Mouse (Mus musculus) neural tube, embryonic 15.5 days (tissue): ENCODE measurements around the gene Ugt1a2. TPM values are rescaled to one million over a fixed set of nuclear protein-coding genes. Genes with fewer than 3 reads are reported as not detected.

Experiments
- ATAC-seq: fragments of 200-750 bp; cut with Nextera tagmentation; 2 replicates; pipeline ENCODE4 v1.8.0; 2017; ENCODE audit warnings: mild to moderate bottlenecking, moderate TSS enrichment, moderate library complexity; ENCODE audit not compliant: low FRiP score
- H3K27ac ChIP-seq: fragments of 300-500 bp; sonication (generic); replicated peaks from 2 replicates; pipeline ENCODE4 v1.5.1; 2015; ENCODE audit warnings: mild to moderate bottlenecking, inconsistent platforms
- H3K27me3 ChIP-seq: fragments of 300-500 bp; sonication (generic); replicated peaks from 2 replicates; pipeline ENCODE4 v1.6.1; 2015; ENCODE audit warnings: inconsistent platforms
- H3K36me3 ChIP-seq: fragments of 300-500 bp; sonication (generic); 2 replicates; pipeline ENCODE4 v1.6.1; 2015; ENCODE audit warnings: inconsistent platforms
- H3K4me1 ChIP-seq: fragments of 300-500 bp; sonication (generic); 2 replicates; pipeline ENCODE4 v1.6.1; 2015; ENCODE audit warnings: inconsistent platforms
- H3K4me2 ChIP-seq: fragments of 300-500 bp; sonication (generic); 2 replicates; pipeline ENCODE4 v1.6.1; 2015; ENCODE audit warnings: inconsistent platforms, mild to moderate bottlenecking, moderate library complexity
- H3K4me3 ChIP-seq: fragments of 300-500 bp; sonication (generic); replicated peaks from 2 replicates; pipeline ENCODE4 v1.5.1; 2015; ENCODE audit warnings: mild to moderate bottlenecking, inconsistent platforms
- H3K9ac ChIP-seq: fragments of 300-500 bp; sonication (generic); replicated peaks from 2 replicates; pipeline ENCODE4 v1.6.1; 2015; ENCODE audit warnings: mild to moderate bottlenecking, inconsistent platforms
- H3K9me3 ChIP-seq: fragments of 300-500 bp; sonication (generic); replicated peaks from 2 replicates; pipeline ENCODE4 v1.6.1; 2016; ENCODE audit warnings: inconsistent platforms
- whole genome bisulfite sequencing: fragments of 180-500 bp; shearing (Covaris S2); methylation state at CpG from one replicate; pipeline ENCODE4 v1.1.7; 2015; ENCODE audit warnings: mixed read lengths; 5-methylcytosine and 5-hydroxymethylcytosine counted together
- polyA plus RNA-seq: library from polyadenylated mRNA; unstranded; fragments of >200 nt; fragmentation: Nextera tagmentation; extraction: Ambion mirVana; gene quantifications from 2 replicates; pipeline ENCODE4 v1.2.1, GENCODE M21; 2015

Ugt1a2 gene
- polyA plus RNA-seq, 1 experiment from 2014 or later = not detected

DNA sequence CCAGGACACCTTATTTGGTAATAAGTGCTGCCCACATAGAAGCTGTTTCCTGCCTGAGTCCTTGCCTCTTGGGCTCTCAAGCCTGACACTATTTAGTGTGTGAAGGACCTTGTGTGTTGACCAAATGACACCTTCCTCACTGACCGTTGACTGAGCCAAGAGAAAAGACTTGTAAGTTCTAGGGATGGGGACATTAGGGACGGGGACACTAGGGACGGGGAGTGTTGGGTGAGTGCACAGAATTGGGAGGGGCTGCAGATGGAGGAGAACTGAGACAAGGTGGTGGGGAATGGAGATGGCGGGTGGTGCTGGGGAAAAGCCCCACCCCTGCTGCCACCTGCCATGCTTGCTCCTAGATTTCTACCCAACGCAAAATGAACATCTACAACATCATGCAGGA is 29.6 kb downstream of the Ugt1a2 start:
- Histone ChIP-seq H3K4me3 (no peak overlapping the region), H3K9me3 (peaks cover 95% of the 10 kb centered on the region), H3K4me1 (no peaks in the 10 kb centered on the region), H3K27ac (no peak overlapping the region), H3K4me2 (no peak overlapping the region), H3K9ac (no peak overlapping the region), H3K27me3 (no peaks in the 10 kb centered on the region), H3K36me3 (no peaks in the 10 kb centered on the region)
- 88% methylated on average over 5 of the region's 5 CpGs for WGBS
- ATAC-seq = no peak

DNA sequence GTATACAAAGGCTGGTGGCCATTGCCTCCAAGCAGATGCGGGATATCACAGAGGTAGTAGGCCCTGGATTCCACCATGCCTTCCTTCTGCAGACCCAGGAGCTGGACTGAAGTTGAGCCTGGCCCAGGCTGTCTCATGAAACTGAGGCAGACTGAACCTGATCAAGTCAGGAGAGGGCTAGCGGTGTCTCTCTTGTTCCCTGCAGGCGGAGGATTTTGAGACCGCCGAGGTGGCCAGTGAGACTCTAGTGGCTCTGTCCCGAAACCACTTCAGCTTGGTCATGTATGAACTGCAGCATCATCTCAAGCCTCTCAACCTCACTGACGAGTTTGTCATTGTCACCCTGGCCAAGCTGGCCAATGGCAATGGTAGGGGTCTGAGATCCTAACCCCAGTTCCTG is 30.0 kb downstream of the Ugt1a2 start:
- Histone ChIP-seq H3K27me3 (no peaks in the 10 kb centered on the region), H3K9ac (no peak overlapping the region), H3K36me3 (no peaks in the 10 kb centered on the region), H3K27ac (no peak overlapping the region), H3K4me3 (no peak overlapping the region), H3K4me1 (no peaks in the 10 kb centered on the region), H3K4me2 (no peak overlapping the region), H3K9me3 (peaks cover 98% of the 10 kb centered on the region)
- 73% methylated on average over 7 of the region's 7 CpGs for WGBS
- no peak for ATAC-seq

DNA sequence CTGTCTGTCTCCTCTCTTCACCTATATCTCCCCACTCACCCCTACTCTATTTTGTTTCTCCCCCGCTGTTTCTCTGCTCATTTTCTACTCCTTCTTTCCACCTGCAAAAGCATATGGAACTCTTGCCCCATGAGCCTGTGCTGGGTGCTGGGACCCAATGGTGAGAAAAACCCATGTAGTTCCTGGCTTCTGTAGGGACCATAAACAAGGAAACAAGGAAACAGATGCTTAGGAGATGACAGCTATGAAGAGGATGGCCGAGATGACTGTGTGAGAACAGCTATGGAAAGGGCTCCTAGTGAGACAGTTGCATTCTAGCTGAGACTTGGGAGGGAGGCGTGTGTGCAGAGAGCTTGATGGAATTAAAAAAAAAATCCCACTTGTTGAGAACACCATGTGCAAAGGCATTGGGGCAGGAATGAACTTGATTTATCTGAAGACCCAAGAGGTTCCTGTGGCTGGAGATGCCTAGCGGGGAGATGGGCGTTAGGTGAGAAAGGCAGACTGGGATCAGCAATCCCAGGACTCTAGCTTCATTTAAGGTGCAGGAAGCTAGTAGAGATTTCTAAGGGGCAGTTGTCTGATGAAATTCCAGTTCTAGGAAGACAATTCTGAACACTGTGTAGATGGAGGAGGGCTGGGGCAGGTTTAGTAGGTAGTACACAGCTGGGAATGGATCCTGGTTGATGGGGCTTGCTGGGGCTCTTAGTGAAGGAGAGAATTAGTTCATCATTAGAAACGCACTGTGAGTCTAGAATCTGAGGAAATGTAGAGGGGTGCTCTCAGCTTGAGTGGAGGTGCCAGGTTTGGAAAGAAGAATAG is 30.8 kb downstream of the Ugt1a2 start:
- Histone ChIP-seq H3K4me1 (no peaks in the 10 kb centered on the region), H3K9ac (no peak overlapping the region), H3K4me2 (no peak overlapping the region), H3K4me3 (no peak overlapping the region), H3K9me3 (peaks cover 97% of the 10 kb centered on the region), H3K27me3 (no peaks in the 10 kb centered on the region), H3K27ac (no peak overlapping the region), H3K36me3 (no peaks in the 10 kb centered on the region)
- 80% methylated on average over 6 of the region's 6 CpGs for whole genome bisulfite sequencing
- ATAC-seq = no peak

DNA sequence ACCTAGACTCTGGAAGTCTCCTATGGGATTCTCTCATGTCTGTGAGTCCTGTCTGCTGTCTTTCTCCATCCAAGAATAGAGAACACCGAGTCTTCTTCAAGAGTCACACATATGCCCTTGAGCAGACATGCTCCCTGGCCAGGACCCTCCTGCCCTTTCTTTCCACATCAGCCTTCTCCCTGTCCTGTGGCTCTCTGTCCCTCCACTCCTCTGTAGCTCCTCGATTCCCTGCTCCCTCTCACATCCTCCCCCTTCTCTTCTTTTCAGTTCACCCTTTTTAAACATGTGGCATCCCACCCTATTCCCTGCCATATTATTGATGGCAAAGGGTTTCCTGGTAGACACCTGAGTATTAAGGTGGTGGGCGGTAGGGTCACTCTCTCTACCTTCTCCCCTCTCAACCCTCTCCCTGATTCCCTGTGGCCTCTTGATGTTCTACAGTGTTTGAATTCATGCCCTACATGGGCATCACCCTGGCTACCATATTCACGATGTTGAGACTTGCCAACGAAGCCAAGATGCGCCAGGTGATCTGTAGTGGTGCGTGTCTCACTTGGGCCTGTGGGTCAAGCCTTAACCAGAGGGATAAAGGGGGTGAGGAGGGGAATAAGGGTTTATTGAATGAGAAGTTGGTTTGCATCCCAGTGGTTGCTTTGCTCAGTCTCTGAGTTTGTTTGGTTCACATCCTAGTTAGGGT is 31.6 kb downstream of the Ugt1a2 start:
- no peak overlapping the region for H3K4me2 ChIP-seq
- ATAC-seq = no peak
- no peak overlapping the region for H3K27ac ChIP-seq
- H3K36me3 ChIP-seq = no peaks in the 10 kb centered on the region
- no peaks in the 10 kb centered on the region for H3K27me3 ChIP-seq
- H3K4me1 ChIP-seq = no peaks in the 10 kb centered on the region
- no peak overlapping the region for H3K9ac ChIP-seq
- H3K4me3 ChIP-seq = no peak overlapping the region
- WGBS = 70% methylated on average over 7 of the region's 7 CpGs
- peaks cover 94% of the 10 kb centered on the region for H3K9me3 ChIP-seq

DNA sequence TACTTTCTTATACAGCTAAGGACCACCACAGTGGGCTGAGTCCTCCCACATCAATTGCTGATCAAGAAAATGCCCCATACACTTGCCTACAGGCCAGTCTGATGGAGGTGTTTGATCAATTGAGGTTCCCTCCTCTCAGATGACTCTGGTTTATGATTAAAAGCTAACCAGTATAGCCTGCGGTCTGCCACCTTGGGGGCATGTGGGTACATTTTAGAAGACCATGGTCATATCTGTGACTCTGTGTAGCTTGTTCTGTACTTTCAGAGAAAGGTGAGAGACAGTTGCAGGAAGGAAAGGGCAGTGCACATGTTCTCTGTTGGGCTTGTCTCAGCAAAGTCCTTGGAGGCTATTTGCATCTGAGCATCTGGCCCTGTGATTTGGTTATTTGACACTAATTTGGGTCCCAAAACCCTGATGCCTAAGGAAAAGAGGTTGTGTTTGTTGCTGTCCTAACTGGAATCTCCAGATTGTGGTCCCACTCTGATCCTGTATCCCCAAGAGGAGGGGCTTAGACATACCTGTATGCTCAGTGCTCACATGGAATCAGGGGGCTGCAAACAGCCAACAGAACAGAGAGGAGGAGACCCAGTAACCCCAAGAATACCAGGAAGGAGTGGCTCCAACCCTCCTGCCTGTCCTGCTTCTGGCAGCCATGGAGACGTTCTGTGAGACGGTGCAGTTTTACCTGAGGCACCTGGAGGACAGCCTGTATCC is 32.4 kb downstream of the Ugt1a2 start:
- Histone ChIP-seq H3K4me3 (no peak overlapping the region), H3K4me2 (no peak overlapping the region), H3K27ac (no peak overlapping the region), H3K4me1 (no peaks in the 10 kb centered on the region), H3K27me3 (no peaks in the 10 kb centered on the region), H3K36me3 (no peaks in the 10 kb centered on the region), H3K9me3 (peaks cover 94% of the 10 kb centered on the region), H3K9ac (no peak overlapping the region)
- ATAC-seq = no peak
- WGBS = 60% methylated on average over 3 of the region's 3 CpGs

DNA sequence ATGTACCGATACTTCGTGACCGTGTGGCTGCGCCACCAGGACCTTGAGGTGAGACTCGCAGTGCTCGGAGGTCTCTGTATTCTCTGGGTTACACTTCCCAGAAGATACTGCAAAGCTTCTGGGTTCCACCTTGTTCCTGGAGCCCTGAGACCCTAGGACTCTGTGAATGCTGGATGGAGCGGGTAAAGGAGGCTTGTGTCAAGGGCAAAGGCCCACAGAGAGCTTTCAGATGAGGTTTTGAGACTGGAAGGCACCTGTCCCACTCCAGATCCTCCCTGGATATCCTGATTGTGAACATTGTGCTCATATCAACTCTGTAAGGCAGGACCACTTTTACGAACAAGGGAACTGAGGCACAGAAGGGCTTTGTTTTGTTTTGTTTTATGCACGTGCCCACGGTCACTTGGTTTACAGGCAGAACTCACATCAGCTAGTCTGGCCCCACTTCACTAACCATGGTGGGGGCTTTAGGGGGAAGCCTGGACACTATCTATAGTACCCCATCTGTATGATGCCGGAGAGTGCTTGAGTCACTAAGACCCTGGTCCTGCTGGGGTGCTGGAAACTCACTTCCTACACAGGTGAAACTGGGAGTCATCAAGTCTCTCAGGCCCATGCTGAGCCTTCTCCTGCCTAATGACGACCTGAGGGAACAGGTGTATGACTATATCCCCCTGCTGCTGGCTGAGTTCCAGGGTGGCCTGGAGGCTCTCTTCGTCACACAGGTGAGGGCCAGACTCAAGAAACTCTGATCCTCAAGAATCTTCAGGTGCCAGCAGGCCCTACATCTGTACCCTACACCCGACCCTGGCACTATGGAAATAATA is 33.2 kb downstream of the Ugt1a2 start:
- H3K27me3 ChIP-seq = no peaks in the 10 kb centered on the region
- H3K4me1 ChIP-seq = no peaks in the 10 kb centered on the region
- 71% methylated on average over 14 of the region's 14 CpGs for WGBS
- ATAC-seq = 0 out of 2 replicates have a peak, but pooled peaks have one; percentile 5
- H3K4me3 ChIP-seq = no peak overlapping the region
- no peak overlapping the region for H3K27ac ChIP-seq
- H3K9me3 ChIP-seq = peaks cover 94% of the 10 kb centered on the region
- no peak overlapping the region for H3K4me2 ChIP-seq
- no peak overlapping the region for H3K9ac ChIP-seq
- H3K36me3 ChIP-seq = no peaks in the 10 kb centered on the region

DNA sequence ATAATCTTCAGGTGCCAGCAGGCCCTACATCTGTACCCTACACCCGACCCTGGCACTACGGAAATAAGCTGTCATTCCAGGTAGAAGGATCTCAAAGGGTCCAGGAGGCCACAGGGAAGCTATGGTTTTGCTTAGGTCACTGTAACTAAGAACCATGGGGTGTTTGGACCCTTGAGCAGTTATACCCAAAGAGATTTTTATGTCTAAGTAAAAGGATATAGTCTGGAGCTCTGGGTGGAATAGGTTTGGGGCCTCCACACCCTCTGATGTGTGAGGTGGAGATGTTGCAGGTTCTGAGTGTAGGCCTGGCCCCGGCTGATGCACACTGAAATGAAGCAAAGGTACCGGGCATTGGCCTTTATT is 33.8 kb downstream of the Ugt1a2 start:
- H3K9ac ChIP-seq = no peak overlapping the region
- no peaks in the 10 kb centered on the region for H3K36me3 ChIP-seq
- no peaks in the 10 kb centered on the region for H3K27me3 ChIP-seq
- 68% methylated on average over 4 of the region's 4 CpGs for WGBS
- peaks cover 94% of the 10 kb centered on the region for H3K9me3 ChIP-seq
- H3K27ac ChIP-seq = no peak overlapping the region
- H3K4me1 ChIP-seq = no peaks in the 10 kb centered on the region
- no peak overlapping the region for H3K4me3 ChIP-seq
- ATAC-seq = no peak
- no peak overlapping the region for H3K4me2 ChIP-seq

DNA sequence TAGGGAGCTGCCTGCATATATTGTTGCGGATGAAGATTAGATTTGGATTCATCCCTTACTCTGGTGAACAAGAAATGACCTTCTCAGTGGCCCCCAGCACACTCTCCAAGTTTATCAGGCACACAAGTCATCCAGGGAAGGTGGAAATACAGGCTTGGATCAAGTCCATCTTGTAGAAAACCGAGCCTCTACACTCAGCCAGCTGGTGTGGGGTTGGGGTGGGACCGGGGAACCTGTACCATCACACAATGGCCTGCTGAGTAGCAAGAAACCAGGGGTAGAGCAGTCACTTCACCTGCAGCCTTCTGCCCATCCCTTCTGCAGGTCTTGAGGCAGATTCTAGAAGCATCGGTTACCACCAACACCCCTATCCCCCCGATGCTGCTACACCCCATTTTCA is 34.2 kb downstream of the Ugt1a2 start:
- ATAC-seq = no peak
- 44% methylated on average over 5 of the region's 5 CpGs for WGBS

DNA sequence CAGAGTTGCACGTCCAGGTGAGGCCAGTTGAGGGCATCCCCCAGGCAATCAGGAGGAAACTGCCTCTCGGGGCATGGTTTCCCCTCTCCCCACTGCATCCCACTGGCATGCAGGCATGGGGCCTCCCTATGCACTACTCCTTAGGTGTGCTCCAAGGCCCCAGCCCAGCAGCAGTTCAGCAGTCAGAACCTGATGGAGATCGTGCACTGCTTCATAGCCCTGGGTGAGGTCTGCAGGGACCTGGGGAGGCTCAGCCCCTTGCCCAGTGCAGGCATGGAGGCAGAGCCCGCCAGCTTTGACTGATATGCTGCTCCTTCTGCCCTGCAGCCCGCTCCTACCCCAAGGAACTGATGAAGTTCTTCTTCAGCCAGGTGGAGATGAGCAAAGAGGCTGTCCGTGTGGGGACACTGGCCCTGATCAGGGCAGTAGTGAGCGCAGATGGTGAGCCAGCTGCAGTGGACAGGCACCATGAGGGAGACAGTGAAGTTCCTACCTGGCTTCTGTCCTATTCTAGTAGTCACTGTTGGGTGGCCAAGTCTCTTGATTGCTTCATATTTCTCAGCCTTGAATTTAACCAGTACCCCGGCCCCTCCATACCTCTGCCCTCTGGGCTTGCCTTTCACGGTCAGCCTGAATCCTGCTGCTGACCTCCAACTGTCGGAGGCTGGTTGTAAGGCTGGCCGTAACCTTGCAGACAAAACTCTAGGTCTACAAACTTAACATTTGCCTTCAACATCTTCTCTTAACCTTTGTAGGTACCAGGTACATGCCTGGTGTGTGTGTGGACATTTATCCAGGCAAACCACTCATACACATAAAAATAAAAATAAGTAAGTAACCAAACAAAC is 34.9 kb downstream of the Ugt1a2 start:
- Histone ChIP-seq H3K4me2 (no peak overlapping the region), H3K9me3 (peaks cover 94% of the 10 kb centered on the region), H3K9ac (no peak overlapping the region), H3K27ac (no peak overlapping the region), H3K36me3 (no peaks in the 10 kb centered on the region), H3K4me3 (no peak overlapping the region), H3K27me3 (no peaks in the 10 kb centered on the region), H3K4me1 (no peaks in the 10 kb centered on the region)
- ATAC-seq = no peak
- WGBS = 68% methylated on average over 11 of the region's 11 CpGs

More for the DNA sequence above, 34.2 kb downstream of the Ugt1a2 start:
- Histone ChIP-seq H3K27ac (no peak overlapping the region), H3K4me2 (no peak overlapping the region), H3K36me3 (no peaks in the 10 kb centered on the region), H3K9ac (no peak overlapping the region), H3K27me3 (no peaks in the 10 kb centered on the region), H3K4me3 (no peak overlapping the region), H3K4me1 (no peaks in the 10 kb centered on the region), H3K9me3 (peaks cover 94% of the 10 kb centered on the region)

DNA sequence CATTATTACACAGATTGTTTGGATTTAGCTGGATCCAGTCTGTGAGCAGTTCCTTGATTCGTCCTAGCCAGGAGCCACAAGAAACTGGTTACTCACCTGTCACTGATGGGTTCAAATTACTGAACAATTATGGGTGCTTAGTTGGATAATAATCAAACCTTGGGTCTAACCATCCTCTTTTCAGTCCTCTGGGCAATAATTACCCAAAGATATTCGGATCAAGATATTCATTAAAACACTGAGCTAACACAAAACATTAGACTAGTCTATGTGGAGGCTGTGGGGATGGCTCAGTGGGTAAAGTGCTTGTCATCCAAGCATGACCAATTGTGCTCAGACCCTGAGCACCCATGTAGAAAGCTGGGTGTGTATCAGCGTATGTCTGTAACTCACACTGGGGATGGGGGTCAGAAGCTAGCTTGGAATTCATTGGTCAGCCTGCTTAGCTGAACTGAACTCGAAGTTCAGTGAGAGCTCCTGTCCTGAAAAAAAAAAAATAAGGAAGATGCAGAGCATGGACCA is 35.6 kb downstream of the Ugt1a2 start:
- Histone ChIP-seq H3K27ac (no peak overlapping the region), H3K9me3 (peaks cover 95% of the 10 kb centered on the region), H3K4me1 (no peaks in the 10 kb centered on the region), H3K4me2 (no peak overlapping the region), H3K4me3 (no peak overlapping the region), H3K36me3 (no peaks in the 10 kb centered on the region), H3K27me3 (no peaks in the 10 kb centered on the region), H3K9ac (no peak overlapping the region)
- WGBS = 68% methylated on average over 4 of the region's 4 CpGs
- ATAC-seq = no peak
